ENCODE assay signal across 18 mouse cellular contexts in the genomic region with DNA sequence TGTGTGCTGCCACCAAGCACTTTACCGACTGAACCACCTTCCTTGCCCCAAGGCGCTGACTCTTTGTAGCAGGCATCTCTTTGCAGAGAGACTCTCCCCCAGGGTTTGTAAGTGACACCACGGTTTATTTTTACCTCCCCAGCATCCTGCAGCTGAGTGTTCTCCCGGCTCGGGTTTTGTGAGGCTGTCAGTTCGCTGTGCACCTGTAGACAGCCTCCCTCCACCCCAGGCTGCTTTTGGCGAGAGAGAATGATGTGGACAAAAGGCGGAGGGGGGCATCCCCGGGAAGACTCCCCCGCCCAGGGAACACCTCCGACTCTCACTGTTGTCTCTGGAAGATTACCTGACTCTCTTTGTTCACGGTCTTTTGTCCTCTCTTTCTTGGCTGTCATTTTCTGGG. TPM values are rescaled to one million over a fixed set of nuclear protein-coding genes. Genes with fewer than 3 reads are reported as not detected.
DNase-seq lines count a peak whose midpoint lies in the region; ATAC-seq and TF ChIP-seq lines count a peak whose summit lies in the region.
"Had no signal": no experiment of that assay in that cellular context is flagged by ENCODE, and none has a peak within 500 bp of the region (broad histone marks: within the 10 kb centered on the region; RNA-seq: fewer than 3 reads in every experiment).

No protein-coding gene starts in this region.

- no peak overlapping the region for H3K4me3 ChIP-seq in heart, embryonic 12.5 days
- H3K4me3 ChIP-seq in kidney, postnatal 0 days (replicated peaks; ENCODE audit: low read depth, low read length), result no peak overlapping the region
- H3K4me3 ChIP-seq in kidney, embryonic 16.5 days (ENCODE audit: low read length), result no peak overlapping the region
- no peak overlapping the region for H3K4me3 ChIP-seq in embryonic facial prominence, embryonic 11.5 days (ENCODE audit: low read depth, low read length)
- H3K4me3 ChIP-seq in myocyte, result no peak overlapping the region
- H3K4me3 ChIP-seq: erythroblast, embryonic 14.5 days; forebrain, embryonic 15.5 days; liver, embryonic 12.5 days; midbrain, embryonic 10.5 days had no signal

- H3ac ChIP-seq in myocyte (ENCODE audit: control insufficient read depth, insufficient read length), result no peak overlapping the region

- no peak for TF ChIP-seq CTCF in kidney, postnatal 0 days (IDR thresholded peaks at IDR 0.05; ENCODE audit: low read depth)

- peak; percentile 3; the same call in 1 of the 2 replicates for ATAC-seq in heart, embryonic 12.5 days (ENCODE audit: insufficient number of reproducible peaks, low FRiP score)
- ATAC-seq in kidney, postnatal 0 days (replicated peaks; ENCODE audit: low FRiP score, low read depth), result no peak
- ATAC-seq in kidney, embryonic 16.5 days (ENCODE audit: low FRiP score, low TSS enrichment), result no peak
- no peak for ATAC-seq in embryonic facial prominence, embryonic 11.5 days (replicated peaks; ENCODE audit: insufficient number of reproducible peaks, low FRiP score, low TSS enrichment, low read depth)
- no peak for ATAC-seq in granulocyte monocyte progenitor cell, adult 5-6 weeks (replicated peaks; ENCODE audit: poor library complexity, severe bottlenecking)
- ATAC-seq: intestine, embryonic 16.5 days; liver, embryonic 12.5 days had no signal

- H3K9me3 ChIP-seq in heart, embryonic 12.5 days (replicated peaks), result no peaks in the 10 kb centered on the region
- H3K9me3 ChIP-seq in kidney, postnatal 0 days (replicated peaks; ENCODE audit: low read length), result no peaks in the 10 kb centered on the region
- no peaks in the 10 kb centered on the region for H3K9me3 ChIP-seq in kidney, embryonic 16.5 days (ENCODE audit: low read length)
- no peaks in the 10 kb centered on the region for H3K9me3 ChIP-seq in embryonic facial prominence, embryonic 11.5 days (replicated peaks; ENCODE audit: control insufficient read depth, low read length)
- H3K9me3 ChIP-seq: forebrain, embryonic 15.5 days; liver, embryonic 12.5 days; midbrain, embryonic 10.5 days had no signal

- no peak for TF ChIP-seq POLR2A in myocyte (IDR thresholded peaks at IDR 0.05; ENCODE audit: insufficient read length, low read depth)

- H3K36me3 ChIP-seq in heart, embryonic 12.5 days, result no peaks in the 10 kb centered on the region
- no peaks in the 10 kb centered on the region for H3K36me3 ChIP-seq in kidney, postnatal 0 days (ENCODE audit: insufficient read depth, low read length)
- no peaks in the 10 kb centered on the region for H3K36me3 ChIP-seq in kidney, embryonic 16.5 days (ENCODE audit: insufficient read depth, low read length)
- H3K36me3 ChIP-seq in embryonic facial prominence, embryonic 11.5 days (replicated peaks; ENCODE audit: control insufficient read depth, insufficient read depth, low read depth, low read length), result no peaks in the 10 kb centered on the region
- no peaks in the 10 kb centered on the region for H3K36me3 ChIP-seq in myocyte (ENCODE audit: control insufficient read depth, insufficient read depth)
- H3K36me3 ChIP-seq: forebrain, embryonic 15.5 days; liver, embryonic 12.5 days; midbrain, embryonic 10.5 days had no signal

- H3K4me1 ChIP-seq in heart, embryonic 12.5 days (replicated peaks), result peaks cover 55% of the 10 kb centered on the region
- 0 out of 2 replicates have a peak, but pooled peaks cover 8% of the 10 kb centered on the region for H3K4me1 ChIP-seq in kidney, postnatal 0 days (replicated peaks; ENCODE audit: insufficient read depth, low read length)
- H3K4me1 ChIP-seq in kidney, embryonic 16.5 days (ENCODE audit: insufficient read depth, low read length), result peaks cover 11% of the 10 kb centered on the region; the same call in 1 of the 2 replicates
- H3K4me1 ChIP-seq in embryonic facial prominence, embryonic 11.5 days (ENCODE audit: control insufficient read depth, insufficient read depth, low read length), result peaks cover 5% of the 10 kb centered on the region

- H3K27me3 ChIP-seq in heart, embryonic 12.5 days (replicated peaks), result peaks cover 25% of the 10 kb centered on the region; the same call in 1 of the 2 replicates
- H3K27me3 ChIP-seq in kidney, postnatal 0 days (ENCODE audit: insufficient read depth, low read length), result peaks cover 34% of the 10 kb centered on the region
- H3K27me3 ChIP-seq in kidney, embryonic 16.5 days (ENCODE audit: insufficient read depth, low read length), result peaks cover 76% of the 10 kb centered on the region
- no peaks in the 10 kb centered on the region for H3K27me3 ChIP-seq in embryonic facial prominence, embryonic 11.5 days (ENCODE audit: control insufficient read depth, insufficient read depth, low read length)
- no peaks in the 10 kb centered on the region for H3K27me3 ChIP-seq in myocyte (ENCODE audit: control insufficient read depth, insufficient read depth, insufficient read length)
- H3K27me3 ChIP-seq: forebrain, embryonic 15.5 days had no signal

- peak overlapping the region; percentile 84 for H3K27ac ChIP-seq in heart, embryonic 12.5 days (ENCODE audit: poor library complexity, severe bottlenecking)
- H3K27ac ChIP-seq in kidney, postnatal 0 days, result no peak overlapping the region
- H3K27ac ChIP-seq in kidney, embryonic 16.5 days (ENCODE audit: low read length), result no peak overlapping the region
- H3K27ac ChIP-seq in embryonic facial prominence, embryonic 11.5 days (replicated peaks; ENCODE audit: low read depth, low read length), result no peak overlapping the region
- H3K27ac ChIP-seq: forebrain, embryonic 15.5 days; gastrocnemius, adult 2 months; liver, embryonic 12.5 days; midbrain, embryonic 10.5 days had no signal

- H3K79me2 ChIP-seq in myocyte (ENCODE audit: control insufficient read depth, insufficient read depth), result no peaks in the 10 kb centered on the region

- 27% methylated on average over 12 of the region's 12 CpGs for WGBS in heart, embryonic 12.5 days
- 19% methylated on average over 12 of the region's 12 CpGs for WGBS in kidney, postnatal 0 days
- 25% methylated on average over 12 of the region's 12 CpGs for WGBS in kidney, embryonic 16.5 days
- 28% methylated on average over 12 of the region's 12 CpGs for WGBS in embryonic facial prominence, embryonic 11.5 days

- peak overlapping the region; percentile 52 for H3K4me2 ChIP-seq in heart, embryonic 12.5 days
- H3K4me2 ChIP-seq in kidney, postnatal 0 days (ENCODE audit: low read length), result no peak overlapping the region
- no peak overlapping the region for H3K4me2 ChIP-seq in kidney, embryonic 16.5 days (replicated peaks; ENCODE audit: low read depth, low read length)
- no peak overlapping the region for H3K4me2 ChIP-seq in embryonic facial prominence, embryonic 11.5 days (ENCODE audit: low read depth, low read length)
- H3K4me2 ChIP-seq in myocyte (ENCODE audit: low read depth), result peak overlapping the region; percentile 80
- H3K4me2 ChIP-seq: forebrain, embryonic 15.5 days; liver, embryonic 12.5 days; lung, embryonic 14.5 days had no signal

- H3K9ac ChIP-seq in heart, embryonic 12.5 days, result no peak overlapping the region
- H3K9ac ChIP-seq in kidney, postnatal 0 days (ENCODE audit: low read depth, low read length), result no peak overlapping the region
- H3K9ac ChIP-seq in kidney, embryonic 16.5 days (replicated peaks; ENCODE audit: low read length), result no peak overlapping the region
- H3K9ac ChIP-seq in embryonic facial prominence, embryonic 11.5 days (replicated peaks; ENCODE audit: low read length), result no peak overlapping the region
- H3K9ac ChIP-seq: forebrain, embryonic 15.5 days; liver, embryonic 12.5 days; lung, embryonic 14.5 days had no signal

- no peak for DNase-seq in heart, adult 9 months (ENCODE audit: low spot score in 2 of 2)
- peak; percentile 23 for DNase-seq in kidney, postnatal 0 days (ENCODE audit: low spot score)
- DNase-seq in embryonic facial prominence, embryonic 11.5 days (ENCODE audit: low spot score), result peak; percentile 35
- DNase-seq: cerebellum, adult 9-11 months; thymus, postnatal 4 days had no signal

TF ChIP-seq in myocyte, 11 proteins besides CTCF, POLR2A, EP300 and RAD21:
- TF ChIP-seq POLR2AphosphoS2 (IDR thresholded peaks at IDR 0.05; ENCODE audit: insufficient read length, low read depth) (no peak), TCF12 (IDR thresholded peaks at IDR 0.05; ENCODE audit: insufficient read depth, poor library complexity, severe bottlenecking) (no peak), MAX (IDR thresholded peaks at IDR 0.05; ENCODE audit: low read depth) (no peak), REST (IDR thresholded peaks at IDR 0.05; ENCODE audit: insufficient read depth, insufficient read length) (no peak), MYOD1 (IDR thresholded peaks at IDR 0.05; ENCODE audit: control insufficient read depth in 1 of 3, insufficient read length in 2 of 3, low read depth in 2 of 3) (peak in 1 of 3 experiments; percentile 69), USF1 (IDR thresholded peaks at IDR 0.05; ENCODE audit: low read depth) (no peak), MYOG (IDR thresholded peaks at IDR 0.05; ENCODE audit: control insufficient read depth in 1 of 3, insufficient read depth in 1 of 3, insufficient read length in 2 of 3, low read depth in 2 of 3) (peak in 1 of 3 experiments; percentile 57), SRF (IDR thresholded peaks at IDR 0.05; ENCODE audit: control insufficient read depth, insufficient read length, low read depth) (no peak), CEBPB (IDR thresholded peaks at IDR 0.05; ENCODE audit: insufficient read depth, poor library complexity, severe bottlenecking) (no peak), TCF3 (IDR thresholded peaks at IDR 0.05; ENCODE audit: insufficient read length, low read depth) (no peak), E2F4 (IDR thresholded peaks at IDR 0.05; ENCODE audit: insufficient read depth) (no peak)

RNA-seq across cellular contexts. Expression of gene Scn5a, which starts 54.0 kb away (rescaled TPM):
- 15.9 and 18.9 TPM in 2 replicates for polyA plus RNA-seq in heart, embryonic 12.5 days (2016; fragmentation: Nextera tagmentation; extraction: Ambion mirVana)
- polyA plus RNA-seq in kidney, postnatal 0 days (2015; fragmentation: Nextera tagmentation; extraction: Ambion mirVana), result 0.12 and 0.18 TPM in 2 replicates
- 0.13 and 0.25 TPM in 2 replicates for polyA plus RNA-seq in kidney, embryonic 16.5 days (2015; fragmentation: Nextera tagmentation; extraction: Ambion mirVana)
- polyA plus RNA-seq in embryonic facial prominence, embryonic 11.5 days (2014; fragmentation: Nextera tagmentation; extraction: Ambion mirVana), result 0.52 and 0.61 TPM in 2 replicates
- 30.6 TPM for polyA plus RNA-seq in myocyte (2012; fragmentation: generic; extraction: Trizol)
- total RNA-seq in granulocyte monocyte progenitor cell, adult 5-6 weeks (2014; fragmentation: Nextera tagmentation), result not detected in 2 replicates
- not detected in 2 replicates for total RNA-seq in granulocyte monocyte progenitor cell, adult 5-6 weeks (2017)
- total RNA-seq: hematopoietic stem cell, adult 5-6 weeks; neutrophil, adult 5-6 weeks had no signal
- polyA plus RNA-seq: erythroblast, embryonic 14.5 days had no signal

Comparison
In these comparisons a context has a peak if more than half of its experiments do, and no peak if none do; other contexts are left out.
1. H3K4me2 ChIP-seq: peak in heart, embryonic 12.5 days (single experiment) and myocyte (single experiment); none in kidney, postnatal 0 days (single experiment), kidney, embryonic 16.5 days (single experiment) and embryonic facial prominence, embryonic 11.5 days (single experiment).
2. DNase-seq: peak in kidney, postnatal 0 days (single experiment) and embryonic facial prominence, embryonic 11.5 days (single experiment); none in heart, adult 9 months (0 of 2).
3. RNA of gene Scn5a, which starts 54.0 kb away (polyA plus RNA-seq): 30.6 TPM in myocyte (single experiment) and 15.9 to 18.9 TPM in heart, embryonic 12.5 days; 0.52 to 0.61 TPM in embryonic facial prominence, embryonic 11.5 days, 0.13 to 0.25 TPM in kidney, embryonic 16.5 days and 0.12 to 0.18 TPM in kidney, postnatal 0 days; every median in the first group is over 10 times any median in the second.